In the genomic region with DNA sequence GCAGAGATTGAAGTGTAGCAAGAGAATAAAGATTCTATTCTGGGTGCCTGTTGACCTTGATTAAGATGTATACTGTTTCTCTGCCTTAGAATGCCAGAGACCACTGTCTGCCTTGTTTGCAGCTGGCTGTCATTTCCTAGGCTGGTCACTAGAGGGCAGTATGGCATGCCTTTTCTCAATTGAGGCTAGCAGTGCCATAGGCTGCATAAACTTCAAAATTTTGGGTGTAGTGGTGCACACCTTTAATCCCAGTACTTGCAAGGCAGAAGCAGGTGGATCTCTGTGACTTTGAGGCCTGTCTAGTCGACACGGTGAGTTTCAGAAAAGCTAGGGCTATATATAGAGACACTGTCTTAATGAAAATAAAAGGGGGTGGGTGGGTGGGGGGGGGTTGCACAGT, we compare ENCODE assay signal across 8 mouse cellular contexts. TPM values are rescaled to one million over a fixed set of nuclear protein-coding genes. Genes with fewer than 3 reads are reported as not detected.
A peak's percentile ranks its signal among the peaks of the same experiment; 100 is the strongest.
DNase-seq lines count a peak whose midpoint lies in the region; ATAC-seq and TF ChIP-seq lines count a peak whose summit lies in the region.

No protein-coding gene starts in this region.

- DNase-seq in spleen, adult 2 months (ENCODE audit: low read depth in 1 of 2, low spot score in 2 of 2), result peak; percentile 5 to 39
- DNase-seq in spleen, adult 12 weeks (ENCODE audit: low spot score), result no peak
- DNase-seq in adrenal gland, adult 2 months, result peak; percentile 36
- DNase-seq in embryonic facial prominence, embryonic 10.5 days (ENCODE audit: low spot score), result peak; percentile 60
- peak; percentile 20 for DNase-seq in lung, adult 2 months
- peak; percentile 64 to 77 for DNase-seq in right cerebral cortex, adult 2 months (ENCODE audit: low spot score in 2 of 2)
- DNase-seq in gastrocnemius, adult 8-10 months (ENCODE audit: low spot score in 2 of 2), result no peak

- H3K4me2 ChIP-seq in hindbrain, embryonic 15.5 days, result no peak overlapping the region

- 14% methylated on average over 2 of the region's 2 CpGs for WGBS in spleen, adult 2 months
- 14% methylated on average over 2 of the region's 2 CpGs for WGBS in embryonic facial prominence, embryonic 10.5 days
- 7% methylated on average over 2 of the region's 2 CpGs for WGBS in hindbrain, embryonic 15.5 days
- WGBS in lung, adult 2 months, result 12% methylated on average over 2 of the region's 2 CpGs

- no peak overlapping the region for H3K9ac ChIP-seq in hindbrain, embryonic 15.5 days

- ATAC-seq in hindbrain, embryonic 15.5 days (ENCODE audit: low FRiP score, low read depth), result peak; percentile 69; the same call in 1 of the 2 replicates

- peaks cover 17% of the 10 kb centered on the region for H3K36me3 ChIP-seq in spleen, adult 2 months (ENCODE audit: control insufficient read depth, insufficient read depth, low read length)
- peaks cover 29% of the 10 kb centered on the region for H3K36me3 ChIP-seq in embryonic facial prominence, embryonic 10.5 days (replicated peaks)
- peaks cover 15% of the 10 kb centered on the region for H3K36me3 ChIP-seq in hindbrain, embryonic 15.5 days

- TF ChIP-seq CTCF in spleen, adult 2 months (IDR thresholded peaks at IDR 0.05; ENCODE audit: extremely low read depth, insufficient read depth, insufficient read length, insufficient replicate concordance), result peak; percentile 65; the same call in 1 of the 2 replicates
- TF ChIP-seq CTCF in lung, adult 2 months (IDR thresholded peaks at IDR 0.05; ENCODE audit: insufficient read depth, low read length), result peak; percentile 95

- TF ChIP-seq POLR2A in spleen, adult 2 months (IDR thresholded peaks at IDR 0.05; ENCODE audit: low read depth, low read length), result no peak
- TF ChIP-seq POLR2A in lung, adult 2 months (IDR thresholded peaks at IDR 0.05; ENCODE audit: borderline replicate concordance, extremely low read depth, low read depth, low read length), result no peak

- no peaks in the 10 kb centered on the region for H3K27me3 ChIP-seq in spleen, adult 2 months (ENCODE audit: control insufficient read depth, insufficient read depth, low read length)
- no peaks in the 10 kb centered on the region for H3K27me3 ChIP-seq in embryonic facial prominence, embryonic 10.5 days (replicated peaks; ENCODE audit: low read depth, poor library complexity, severe bottlenecking)
- H3K27me3 ChIP-seq in hindbrain, embryonic 15.5 days, result no peaks in the 10 kb centered on the region

- H3K4me3 ChIP-seq in spleen, adult 2 months (ENCODE audit: extremely low read depth, insufficient read depth, insufficient read length), result no peak overlapping the region
- H3K4me3 ChIP-seq in embryonic facial prominence, embryonic 10.5 days, result no peak overlapping the region
- H3K4me3 ChIP-seq in hindbrain, embryonic 15.5 days, result no peak overlapping the region
- H3K4me3 ChIP-seq in lung, adult 2 months (replicated peaks; ENCODE audit: extremely low read depth, low read depth, low read length), result no peak overlapping the region

- H3K27ac ChIP-seq in spleen, adult 2 months (ENCODE audit: insufficient read depth, low read length), result no peak overlapping the region
- H3K27ac ChIP-seq in embryonic facial prominence, embryonic 10.5 days (replicated peaks), result no peak overlapping the region
- no peak overlapping the region for H3K27ac ChIP-seq in hindbrain, embryonic 15.5 days (replicated peaks)

- H3K9me3 ChIP-seq in embryonic facial prominence, embryonic 10.5 days, result no peaks in the 10 kb centered on the region
- no peaks in the 10 kb centered on the region for H3K9me3 ChIP-seq in hindbrain, embryonic 15.5 days

- no peaks in the 10 kb centered on the region for H3K4me1 ChIP-seq in spleen, adult 2 months (ENCODE audit: control insufficient read depth, insufficient read depth, insufficient read length)
- 0 out of 2 replicates have a peak, but pooled peaks cover 3% of the 10 kb centered on the region for H3K4me1 ChIP-seq in embryonic facial prominence, embryonic 10.5 days
- H3K4me1 ChIP-seq in hindbrain, embryonic 15.5 days (replicated peaks), result no peaks in the 10 kb centered on the region
- H3K4me1 ChIP-seq in lung, adult 2 months (ENCODE audit: control insufficient read depth, insufficient read depth, low read length), result no peaks in the 10 kb centered on the region

RNA-seq across cellular contexts. Expression of gene 4931429L15Rik, which starts 17.6 kb away (rescaled TPM):
- not detected in 2 replicates for polyA plus RNA-seq in spleen, adult 2 months (2012; rRNA removed)
- total RNA-seq in adrenal gland, adult 2 months (2021), result not detected
- not detected in 2 replicates for polyA plus RNA-seq in adrenal gland, adult 2 months (2012; rRNA removed)
- polyA plus RNA-seq in embryonic facial prominence, embryonic 10.5 days (2016; fragmentation: Nextera tagmentation; extraction: Ambion mirVana), result not detected in 2 replicates
- polyA plus RNA-seq in hindbrain, embryonic 15.5 days (2015; fragmentation: Nextera tagmentation; extraction: Ambion mirVana), result 0.13 TPM in 1 of 2 replicates, not detected in the other
- polyA plus RNA-seq in lung, adult 2 months (2012; rRNA removed), result not detected in 2 replicates
- total RNA-seq in gastrocnemius, adult 8-10 months (2022), result not detected

RNA-seq across cellular contexts. Expression of gene Bud13, which starts 19.3 kb away (rescaled TPM):
- 8.0 and 9.0 TPM in 2 replicates for polyA plus RNA-seq in spleen, adult 2 months (2012; rRNA removed)
- 10 to 100 TPM; 11.6 to 15.0 TPM for total RNA-seq in adrenal gland, adult 2 months (2021)
- 7.3 and 7.4 TPM in 2 replicates for polyA plus RNA-seq in adrenal gland, adult 2 months (2012; rRNA removed)
- polyA plus RNA-seq in embryonic facial prominence, embryonic 10.5 days (2016; fragmentation: Nextera tagmentation; extraction: Ambion mirVana), result 34.3 and 34.7 TPM in 2 replicates
- polyA plus RNA-seq in hindbrain, embryonic 15.5 days (2015; fragmentation: Nextera tagmentation; extraction: Ambion mirVana), result 15.6 and 18.1 TPM in 2 replicates
- polyA plus RNA-seq in lung, adult 2 months (2012; rRNA removed), result 8.4 and 10.0 TPM in 2 replicates
- total RNA-seq in gastrocnemius, adult 8-10 months (2022), result 10 to 100 TPM in 2 of 4 experiments, 1 to 10 TPM in 2; 6.3 to 13.7 (median 10.1) TPM

RNA-seq across cellular contexts. Expression of gene Zpr1, which starts 29.3 kb away (rescaled TPM):
- 19.4 and 24.9 TPM in 2 replicates for polyA plus RNA-seq in spleen, adult 2 months (2012; rRNA removed)
- total RNA-seq in adrenal gland, adult 2 months (2021), result 10 to 100 TPM; 38.1 to 84.6 TPM
- polyA plus RNA-seq in adrenal gland, adult 2 months (2012; rRNA removed), result 26.2 and 27.3 TPM in 2 replicates
- polyA plus RNA-seq in embryonic facial prominence, embryonic 10.5 days (2016; fragmentation: Nextera tagmentation; extraction: Ambion mirVana), result 70.8 and 71.1 TPM in 2 replicates
- 55.7 and 60.3 TPM in 2 replicates for polyA plus RNA-seq in hindbrain, embryonic 15.5 days (2015; fragmentation: Nextera tagmentation; extraction: Ambion mirVana)
- polyA plus RNA-seq in lung, adult 2 months (2012; rRNA removed), result 15.4 and 16.2 TPM in 2 replicates
- total RNA-seq in gastrocnemius, adult 8-10 months (2022), result 10 to 100 TPM; 21.8 to 32.3 (median 26.9) TPM

RNA-seq across cellular contexts. Expression of gene Apoa5, which starts 33.7 kb away (rescaled TPM):
- 0.08 and 0.15 TPM in 2 replicates for polyA plus RNA-seq in spleen, adult 2 months (2012; rRNA removed)
- 1 to 10 TPM in 1 of 2 experiments, under 1 TPM in 1; 0.17 to 3.6 TPM for total RNA-seq in adrenal gland, adult 2 months (2021)
- polyA plus RNA-seq in adrenal gland, adult 2 months (2012; rRNA removed), result 0.32 and 3.0 TPM in 2 replicates
- polyA plus RNA-seq in embryonic facial prominence, embryonic 10.5 days (2016; fragmentation: Nextera tagmentation; extraction: Ambion mirVana), result not detected in 2 replicates
- polyA plus RNA-seq in hindbrain, embryonic 15.5 days (2015; fragmentation: Nextera tagmentation; extraction: Ambion mirVana), result not detected in 2 replicates
- 0.25 and 0.67 TPM in 2 replicates for polyA plus RNA-seq in lung, adult 2 months (2012; rRNA removed)
- under 1 TPM in 1 of 4 experiments, not detected in 3; 0.27 TPM for total RNA-seq in gastrocnemius, adult 8-10 months (2022)

Comparison
In these comparisons a context has a peak if more than half of its experiments do, and no peak if none do; other contexts are left out.
1. DNase-seq: peak in spleen, adult 2 months (2 of 2), adrenal gland, adult 2 months (single experiment), embryonic facial prominence, embryonic 10.5 days (single experiment), lung, adult 2 months (single experiment) and right cerebral cortex, adult 2 months (2 of 2); none in spleen, adult 12 weeks (single experiment) and gastrocnemius, adult 8-10 months (0 of 2).